Mouse (Mus musculus) left cerebral cortex, adult 2 months (tissue): Measurements from ENCODE around the gene Slc35b2. TPM values are rescaled to one million over a fixed set of nuclear protein-coding genes. Genes with fewer than 3 reads are reported as not detected.

Experiments
- DNase-seq, 2 experiments: peaks; one replicate each; pipeline ENCODE4 v3.0.0; 2021 to 2022; ENCODE audit warnings: low spot score in 2 of 2, mixed read lengths in 1 of 2; ENCODE audit errors: extremely low spot score in 1 of 2
- H3K27ac ChIP-seq: fragments of 200-600 bp; 2 replicates; pipeline ENCODE4 v1.8.1; 2022
- H3K4me3 ChIP-seq: fragments of 200-600 bp; 2 replicates; pipeline ENCODE4 v1.8.1; 2022
- CTCF ChIP-seq: fragments of 200-600 bp; IDR thresholded peaks from 2 replicates; pipeline ENCODE4 v1.8.1; 2022; ENCODE audit warnings: antibody characterized with exemption, mild to moderate bottlenecking, moderate library complexity
- intact Hi-C: fragments of 180-260 bp; cut with DNase I; formaldehyde crosslinking; loops from one replicate; pipeline ENCODE4 v1.15.1; 2025
- long read RNA-seq, 2 experiments: library from polyadenylated mRNA; stranded (forward); transcript quantifications; one replicate each; pipeline ENCODE4 v2.0.0; 2021; ENCODE audit warnings: borderline mapping rate in 2 of 2
- total RNA-seq, 2 experiments: library from RNA; stranded (reverse); gene quantifications; 2 replicates each; pipeline ENCODE4 v1.2.3; 2021

Gene Slc35b2
- total RNA-seq, result 10 to 100 TPM; 21.5 to 26.3 TPM
- long read RNA-seq, experiment 1, transcript Slc35b2-205 (4 exons, 1,906 nt), result major isoform, 31 of 38 reads
- long read RNA-seq, experiment 1, partial matches to known transcripts, result 4 of 38 reads
- long read RNA-seq, experiment 1, other reads (novel, unspliced or antisense), result 3 of 38 reads
- long read RNA-seq, experiment 2, transcript Slc35b2-205 (4 exons, 1,906 nt), result major isoform, 38 of 46 reads
- long read RNA-seq, experiment 2, partial matches to known transcripts, result 1 of 46 reads
- long read RNA-seq, experiment 2, other reads (novel, unspliced or antisense), result 5 of 46 reads

DNA sequence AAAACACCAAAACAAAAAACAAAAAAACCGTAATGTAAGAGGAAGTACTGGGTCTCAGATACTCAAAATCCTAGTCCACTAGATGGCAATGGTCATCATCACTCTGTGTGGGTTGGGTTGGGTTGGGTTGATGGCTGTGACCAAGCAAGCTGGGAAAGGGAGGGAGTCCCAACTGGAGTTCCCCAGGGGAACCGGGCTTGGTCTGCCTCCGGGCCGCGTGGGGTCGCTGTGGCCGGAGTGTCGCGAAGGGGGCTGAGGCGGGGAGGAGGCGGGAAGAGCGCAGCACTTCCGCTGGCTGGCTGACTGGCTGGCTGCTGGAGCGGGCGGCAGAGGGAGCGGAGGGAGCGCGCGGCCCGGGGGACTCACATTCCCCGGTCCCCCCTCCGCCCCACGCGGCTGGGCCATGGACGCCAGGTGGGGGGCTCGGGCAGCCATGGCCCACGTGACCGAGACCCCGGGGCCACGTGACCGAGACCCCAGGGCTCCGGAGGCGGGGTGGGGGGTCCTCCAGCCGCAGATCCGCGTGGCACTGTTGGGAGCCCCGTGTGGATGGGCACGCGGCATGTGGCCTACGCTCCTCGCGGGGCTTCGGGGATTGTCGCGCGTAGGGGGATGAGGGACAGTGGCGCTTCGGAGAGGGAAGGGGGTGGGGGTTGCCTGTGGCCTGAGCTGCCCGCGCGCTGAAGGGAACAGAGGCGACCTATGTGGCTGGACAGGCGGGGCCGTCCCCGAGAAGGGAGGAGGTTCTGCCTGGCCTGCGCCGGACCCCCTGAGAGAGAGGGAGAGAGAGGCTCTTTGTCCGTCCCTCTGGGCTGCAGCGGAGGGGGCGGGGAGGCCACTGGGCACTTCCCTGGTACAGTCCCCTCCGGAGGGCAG, at the start of gene Slc35b2:
Gene Slc35b2 (plus strand): TSS at position 220 of the 876 bp plus-strand sequence.
- TF ChIP-seq CTCF, result peak; percentile 92
- intact Hi-C loops, result loop anchor here (1.0 kb wide), 1 partner anchor 8 kb away; no protein-coding TSS in a partner anchor
- H3K27ac ChIP-seq, result peak within 1 kb of the TSS; percentile 93
- DNase-seq, result peak; percentile 90 to 93
- peak within 1 kb of the TSS; percentile 94 for H3K4me3 ChIP-seq

GRCm38 (mm10) chr17:45515204-45515726, 48.4 kb upstream of the Slc35b2 start:
- Histone ChIP-seq H3K27ac (no peak overlapping the region), H3K4me3 (no peak overlapping the region)
- DNase-seq, result no peak
- no peak for TF ChIP-seq CTCF
- intact Hi-C loops, result no loop called here

- no peak for TF ChIP-seq CTCF
- no peak for DNase-seq
- no peak overlapping the region for H3K27ac ChIP-seq
- no peak overlapping the region for H3K4me3 ChIP-seq
- intact Hi-C loops, result loop anchor here (1.0 kb wide), 1 partner anchor 36 kb away; no protein-coding TSS in a partner anchor
Measured at GRCm38 (mm10) chr17:45515806-45516205, 47.9 kb upstream of the Slc35b2 start.

DNA sequence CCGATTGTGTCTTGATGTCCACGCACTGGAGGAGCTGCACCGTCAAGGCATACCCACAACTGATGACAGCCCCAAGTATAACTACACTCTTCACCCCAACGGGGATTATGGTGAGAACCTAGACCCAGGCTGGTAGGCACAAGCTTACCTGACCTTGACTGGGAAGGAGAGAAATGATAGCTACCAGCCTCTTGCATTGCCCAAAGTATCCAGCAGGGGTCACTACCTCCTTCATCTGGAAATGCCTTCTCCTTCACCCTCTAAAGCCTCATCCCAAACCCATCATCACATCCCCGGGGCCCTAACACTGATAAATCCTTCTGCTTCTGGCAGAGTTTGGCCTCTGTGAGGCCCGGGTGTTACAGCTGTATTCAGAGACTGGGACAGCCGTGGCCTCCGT, 47.2 kb upstream of the Slc35b2 start:
- no peak overlapping the region for H3K27ac ChIP-seq
- no peak overlapping the region for H3K4me3 ChIP-seq
- DNase-seq, result peak; percentile 69 to 87
- intact Hi-C loops, result loop anchor here (1.0 kb wide), 1 partner anchor 36 kb away; no protein-coding TSS in a partner anchor
- peak; percentile 98 for TF ChIP-seq CTCF

- Histone ChIP-seq H3K4me3 (no peak overlapping the region), H3K27ac (no peak overlapping the region)
- TF ChIP-seq CTCF, result no peak
- DNase-seq, result no peak
- intact Hi-C loops, result no loop called here
Measured at GRCm38 (mm10) chr17:45517135-45517534, 46.5 kb upstream of the Slc35b2 start.

DNA sequence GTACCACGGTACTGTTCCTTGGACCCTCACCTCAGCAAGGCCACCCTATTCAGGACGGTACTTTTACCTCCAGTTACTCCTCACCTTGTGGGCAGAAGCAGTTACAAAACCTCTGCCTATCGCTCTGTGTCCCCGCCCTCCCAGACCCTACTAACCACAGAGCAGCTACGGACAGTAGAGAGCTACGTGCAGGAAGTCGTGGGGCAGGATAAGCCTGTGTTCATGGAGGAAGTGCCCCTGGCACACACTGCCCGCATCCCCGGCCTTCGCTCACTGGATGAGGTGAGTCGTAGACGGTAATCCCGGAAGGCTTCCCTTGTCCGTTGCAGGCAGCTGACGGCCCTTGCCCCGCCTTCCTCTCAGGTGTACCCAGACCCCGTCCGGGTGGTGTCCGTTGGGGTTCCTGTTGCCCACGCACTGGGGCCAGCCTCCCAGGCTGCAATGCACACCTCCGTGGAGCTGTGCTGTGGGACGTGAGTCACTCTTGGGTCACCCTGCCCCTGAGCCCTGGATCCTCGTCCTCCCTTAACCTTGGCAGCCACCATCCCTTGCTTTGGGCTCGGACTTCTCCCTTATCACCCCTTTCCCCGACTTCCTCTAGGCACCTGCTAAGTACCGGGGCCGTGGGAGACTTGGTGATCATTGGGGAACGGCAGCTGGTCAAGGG, 46.0 kb upstream of the Slc35b2 start:
- intact Hi-C loops, result no loop called here
- no peak overlapping the region for H3K4me3 ChIP-seq
- H3K27ac ChIP-seq, result no peak overlapping the region
- no peak for DNase-seq
- TF ChIP-seq CTCF, result no peak

DNA sequence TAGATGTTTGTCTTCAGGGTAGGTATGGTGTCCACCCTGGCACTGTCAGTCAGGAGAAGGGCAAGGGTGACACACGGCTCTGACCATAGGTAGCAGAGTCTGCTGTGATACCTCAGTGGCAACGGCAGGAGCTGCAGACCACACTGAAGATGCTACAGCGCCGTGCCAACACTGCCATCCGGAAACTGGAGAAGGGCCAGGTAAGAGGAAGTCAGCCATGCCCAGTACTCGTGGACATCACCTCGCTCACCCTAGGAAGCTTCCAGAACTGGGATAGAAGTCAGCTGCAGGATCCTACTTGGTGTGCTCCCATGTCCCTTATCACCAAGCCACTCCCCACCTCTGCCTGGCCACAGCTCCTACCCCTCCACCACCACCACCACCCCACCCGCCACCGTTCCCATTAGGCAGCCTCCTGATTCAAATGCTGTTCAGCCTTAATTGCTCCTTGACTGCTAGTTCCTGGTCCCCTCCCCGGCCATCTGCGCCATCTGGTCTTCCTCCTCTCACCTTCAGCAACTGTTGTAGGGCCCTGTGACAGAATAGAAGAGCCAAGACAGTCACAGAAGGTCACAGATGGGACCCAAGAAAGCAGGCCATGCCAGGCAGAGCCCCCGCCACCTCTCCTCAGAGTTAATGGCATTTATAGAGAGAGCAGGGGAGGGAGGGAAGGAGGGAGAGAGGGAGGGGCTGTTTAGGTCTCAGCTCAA, 44.8 kb upstream of the Slc35b2 start:
- intact Hi-C loops, result no loop called here

DNA sequence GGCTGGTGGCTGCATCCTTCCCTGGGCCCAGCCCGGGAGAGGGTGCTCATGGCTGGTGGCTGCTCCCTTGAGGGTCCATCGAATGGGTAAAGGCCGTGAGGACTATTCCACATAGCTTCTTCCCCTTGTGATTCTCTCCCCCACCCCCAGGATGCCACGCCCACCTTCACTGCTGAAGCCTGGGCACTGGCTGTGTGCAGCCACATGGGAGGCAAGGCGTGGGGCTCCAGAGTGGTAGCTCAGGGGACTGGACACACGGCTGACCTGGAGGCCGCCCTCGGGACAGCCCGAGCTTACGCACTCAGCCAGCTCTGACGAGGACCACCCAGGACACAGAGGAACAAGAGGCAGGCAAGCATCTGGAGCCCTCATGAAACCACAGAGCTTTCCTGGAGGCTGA, 43.5 kb upstream of the Slc35b2 start:
- Histone ChIP-seq H3K27ac (no peak overlapping the region), H3K4me3 (no peak overlapping the region)
- no peak for DNase-seq
- TF ChIP-seq CTCF, result no peak
- intact Hi-C loops, result no loop called here

More for the DNA sequence above, 44.8 kb upstream of the Slc35b2 start:
- no peak for TF ChIP-seq CTCF
- no peak for DNase-seq
- no peak overlapping the region for H3K27ac ChIP-seq
- H3K4me3 ChIP-seq, result no peak overlapping the region

DNA sequence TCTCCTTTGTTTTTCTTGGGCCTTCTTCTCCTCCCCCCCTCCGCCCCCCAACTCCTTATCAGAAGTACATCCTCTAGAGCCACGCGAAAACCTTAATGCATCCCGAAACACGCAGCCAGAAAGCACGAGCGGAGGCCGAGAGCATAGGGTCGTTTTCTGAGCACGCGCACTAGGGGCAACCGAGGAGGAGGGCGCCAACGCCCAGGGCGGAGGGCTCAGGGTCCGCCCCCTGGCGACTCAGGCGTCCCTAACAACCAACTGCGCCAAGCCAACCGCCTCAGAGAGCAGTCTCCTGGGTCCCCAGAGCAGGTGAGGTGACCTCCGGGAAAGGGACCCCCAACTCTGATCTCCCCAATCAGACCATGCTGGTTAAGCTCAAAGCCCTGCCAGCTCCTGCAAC, 40.4 kb upstream of the Slc35b2 start, which contains the start of gene Tcte1:
Gene Tcte1 (plus strand): TSS at position 172 of the 400 bp plus-strand sequence.
- intact Hi-C loops, result no loop called here
- no peak within 1 kb of the TSS for H3K4me3 ChIP-seq
- no peak for TF ChIP-seq CTCF
- no peak for DNase-seq
- no peak within 1 kb of the TSS; the same call in 1 of the 2 replicates for H3K27ac ChIP-seq

- Histone ChIP-seq H3K27ac (no peak overlapping the region), H3K4me3 (no peak overlapping the region)
- TF ChIP-seq CTCF, result no peak
- no peak for DNase-seq
- intact Hi-C loops, result no loop called here
Measured at GRCm38 (mm10) chr17:45524961-45525360, 38.7 kb upstream of the Slc35b2 start.

GRCm38 (mm10) chr17:45526571-45526970, 37.1 kb upstream of the Slc35b2 start:
- TF ChIP-seq CTCF, result no peak
- Histone ChIP-seq H3K4me3 (no peak overlapping the region), H3K27ac (no peak overlapping the region)
- no peak for DNase-seq
- intact Hi-C loops, result no loop called here
